Mouse (Mus musculus) CD4-positive, CD25-positive, alpha-beta regulatory T cell, adult 4 months (primary cell): ENCODE data around the gene Evx2. TPM values are rescaled to one million over a fixed set of nuclear protein-coding genes. Genes with fewer than 3 reads are reported as not detected.

Source experiments
- ATAC-seq: one replicate; pipeline ENCODE4 v1.8.0; 2017
- polyA plus RNA-seq, 2 experiments: library from polyadenylated mRNA; unstranded; fragments of 100-300 nt; shearing (Covaris generic); gene quantifications; one replicate each; pipeline ENCODE4 v1.2.1; 2017

Gene Evx2
- polyA plus RNA-seq, 2 experiments from 2014 or later, result not detected

- ATAC-seq, result peak; percentile 55
Observed at GRCm38 (mm10) chr2:74663291-74663925, 4.1 kb upstream of the Evx2 start.

GRCm38 (mm10) chr2:74661685-74662084 is 2.3 kb upstream of the Evx2 start:
- no peak for ATAC-seq

DNA sequence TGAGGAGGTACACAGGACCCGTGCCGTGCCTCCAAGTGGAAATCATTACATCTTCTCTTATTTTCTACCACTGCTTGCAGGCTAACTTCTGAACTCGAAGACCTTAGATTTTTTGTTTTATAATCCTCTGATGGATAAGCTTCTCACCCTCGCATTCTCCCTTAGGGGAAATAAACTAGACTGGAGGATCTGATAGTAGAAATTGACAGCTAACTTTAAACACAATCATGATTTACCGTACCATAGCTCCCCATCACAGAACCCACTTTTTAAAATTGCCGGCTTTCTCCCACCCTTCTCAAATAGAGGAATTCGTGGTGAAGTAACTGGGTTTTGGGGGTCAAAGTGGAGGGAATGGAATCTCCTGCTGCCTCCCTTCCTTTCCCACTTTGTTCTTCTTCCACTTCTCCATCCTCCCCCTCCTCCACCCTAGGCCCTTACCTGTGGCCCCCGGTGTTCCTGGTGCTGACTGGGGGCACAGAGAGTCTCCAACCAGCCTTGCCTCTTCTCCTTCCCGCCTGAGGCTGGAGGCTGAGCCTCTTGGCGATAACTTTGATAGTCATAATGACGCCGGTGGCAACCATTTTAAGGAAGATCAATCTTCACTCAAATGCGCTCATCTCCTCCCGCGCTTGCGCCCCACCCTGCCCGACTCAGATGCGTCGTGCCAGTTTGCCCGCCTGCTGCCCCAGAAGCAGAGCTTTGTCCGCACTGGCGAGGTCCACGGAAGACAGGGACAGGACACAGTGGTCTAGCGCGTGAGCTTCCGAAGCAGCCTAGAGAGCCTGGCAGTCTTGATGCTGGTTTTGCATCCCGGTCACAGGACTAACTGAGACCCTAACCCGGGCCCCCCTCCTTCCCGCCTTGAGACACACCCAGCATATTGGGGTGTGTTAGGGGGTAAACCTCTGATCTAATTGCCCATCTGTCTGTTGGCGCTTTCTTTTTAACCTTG is 1.3 kb upstream of the Evx2 start:
- no peak for ATAC-seq

GRCm38 (mm10) chr2:74658667-74659371 is 538 bp downstream of the Evx2 start:
- no peak for ATAC-seq

GRCm38 (mm10) chr2:74658024-74658666 is 1.2 kb downstream of the Evx2 start:
- no peak for ATAC-seq

DNA sequence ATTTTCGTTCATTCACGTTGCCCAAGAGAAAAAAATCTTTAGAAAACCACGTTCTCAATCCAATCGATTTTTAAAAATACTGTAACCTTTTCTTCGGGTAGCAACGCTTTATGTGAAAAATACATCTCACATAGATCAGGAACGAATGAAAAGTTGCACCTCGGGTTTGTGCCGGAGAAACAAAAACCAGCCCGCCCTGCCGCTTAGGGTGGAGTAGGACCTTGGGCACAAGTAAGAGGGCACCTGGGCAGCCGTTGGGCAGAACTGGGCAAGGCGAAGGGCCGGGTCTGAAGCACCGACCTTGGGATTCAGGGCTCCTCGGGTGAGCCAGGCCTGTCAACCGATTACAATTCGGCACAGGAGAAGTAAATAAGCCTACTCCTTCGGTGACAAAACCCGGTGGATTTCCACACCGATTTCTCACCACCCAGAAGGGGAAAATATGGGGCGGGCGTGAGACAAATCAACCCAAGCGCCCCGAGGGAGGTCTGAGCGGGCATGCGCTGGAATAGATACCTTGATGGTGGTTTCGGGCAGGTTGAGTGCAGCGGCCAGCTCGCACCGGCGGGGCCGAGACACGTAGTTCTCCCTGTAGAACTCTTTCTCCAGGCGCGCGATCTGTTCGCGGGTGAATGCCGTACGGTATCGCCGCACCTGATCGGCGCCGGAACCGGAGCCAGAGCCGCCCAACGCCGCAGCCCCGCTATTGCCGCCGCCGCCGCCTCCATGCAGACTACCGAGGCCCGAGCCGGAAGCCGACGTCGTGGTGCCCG is 1.9 kb downstream of the Evx2 start:
- peak; percentile 53 for ATAC-seq

DNA sequence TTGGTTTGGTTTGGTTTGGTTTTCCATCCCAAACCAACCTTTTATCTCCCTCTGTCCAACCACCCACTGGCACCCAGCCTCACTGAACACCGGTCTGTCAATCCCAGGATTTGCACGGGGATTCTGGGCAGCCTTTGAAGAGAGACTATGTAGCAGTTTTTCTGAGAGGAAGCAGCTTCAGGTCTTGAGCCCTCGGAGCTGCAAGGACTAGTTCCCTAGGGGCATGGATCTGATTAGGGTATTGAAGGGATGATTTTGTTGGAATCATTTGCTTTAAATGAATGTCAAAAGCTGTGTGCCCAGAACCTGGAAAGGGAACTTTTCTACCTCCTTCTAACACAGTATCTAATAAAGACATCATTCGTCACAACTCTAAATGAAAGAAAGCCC is 2.7 kb downstream of the Evx2 start:
- ATAC-seq, result no peak

DNA sequence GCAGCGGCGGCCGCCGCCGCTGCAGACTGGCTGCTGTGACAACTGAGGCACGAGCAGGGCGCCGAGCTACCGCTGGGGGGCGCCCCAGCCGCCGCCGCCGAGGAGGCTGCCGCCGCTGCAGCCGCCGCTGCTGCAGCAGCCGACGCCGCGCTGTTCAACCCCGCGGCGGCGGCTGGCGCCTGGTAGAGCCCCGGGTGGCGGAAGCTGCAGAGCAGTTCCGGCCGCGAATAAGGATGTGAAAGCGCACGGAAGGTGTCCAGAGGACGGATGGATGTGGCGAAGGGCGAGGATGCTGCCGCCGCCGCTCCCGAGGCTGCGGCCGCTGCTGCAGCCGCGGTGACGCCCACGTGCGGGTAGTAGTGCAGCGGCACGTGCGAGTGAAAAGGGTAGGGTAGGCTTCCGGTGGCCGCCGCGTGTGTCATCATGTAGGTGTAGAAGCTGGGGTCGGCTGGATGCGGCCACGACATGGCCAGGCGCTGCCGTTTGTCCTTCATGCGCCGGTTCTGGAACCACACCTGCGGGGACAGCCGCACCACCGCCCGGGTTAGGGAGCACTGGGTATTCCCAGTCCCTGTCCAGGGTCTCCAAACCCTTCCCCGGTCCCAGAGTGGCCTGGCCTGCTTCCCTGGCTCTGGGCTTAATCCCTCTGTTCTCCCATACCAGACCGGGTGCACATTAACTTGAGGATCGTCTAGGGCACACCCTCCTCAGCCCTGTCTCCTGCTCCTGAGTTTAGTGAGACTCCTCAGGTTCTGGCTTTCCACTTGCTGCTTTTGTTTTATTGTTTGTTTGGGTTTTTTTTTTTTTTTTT is 3.3 kb downstream of the Evx2 start:
- ATAC-seq, result peak; percentile 48

DNA sequence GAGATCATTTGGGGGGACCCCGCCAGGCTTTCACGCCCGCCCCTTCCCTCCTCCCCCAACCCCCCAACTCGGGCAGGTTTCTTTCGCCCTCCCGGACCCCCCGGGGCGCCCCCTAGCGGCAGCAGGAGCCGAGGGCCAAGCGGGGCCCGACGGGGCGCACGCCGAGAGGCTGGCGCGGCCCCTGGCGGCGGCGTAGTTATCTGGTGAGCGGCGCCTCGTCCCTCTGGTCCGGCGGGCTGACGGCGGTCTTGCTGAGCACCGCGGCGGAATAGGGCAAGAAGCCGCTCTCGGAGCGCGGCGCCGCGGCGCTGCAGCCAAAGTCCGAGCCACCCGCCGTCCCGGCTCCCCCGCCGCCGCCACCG is 4.0 kb downstream of the Evx2 start:
- no peak for ATAC-seq

- ATAC-seq, result no peak
Observed at GRCm38 (mm10) chr2:74654743-74655419, 4.5 kb downstream of the Evx2 start.

- no peak for ATAC-seq
Observed at GRCm38 (mm10) chr2:74653781-74654535, 5.4 kb downstream of the Evx2 start.

DNA sequence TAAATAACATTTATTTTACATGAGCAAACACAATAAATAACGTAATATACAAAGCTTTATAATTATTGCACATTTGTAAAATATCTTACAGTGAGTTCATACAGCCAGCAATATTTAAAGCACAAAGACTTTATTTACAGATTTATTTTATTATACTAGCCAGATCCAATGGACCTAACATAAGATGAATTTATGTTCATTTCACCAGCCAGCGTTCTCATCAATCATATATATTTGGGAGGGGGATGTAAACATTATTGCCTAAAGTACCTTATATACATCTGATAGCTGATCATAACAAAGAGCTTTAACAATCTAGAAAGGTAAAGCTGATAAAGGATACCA is 6.4 kb downstream of the Evx2 start:
- no peak for ATAC-seq

DNA sequence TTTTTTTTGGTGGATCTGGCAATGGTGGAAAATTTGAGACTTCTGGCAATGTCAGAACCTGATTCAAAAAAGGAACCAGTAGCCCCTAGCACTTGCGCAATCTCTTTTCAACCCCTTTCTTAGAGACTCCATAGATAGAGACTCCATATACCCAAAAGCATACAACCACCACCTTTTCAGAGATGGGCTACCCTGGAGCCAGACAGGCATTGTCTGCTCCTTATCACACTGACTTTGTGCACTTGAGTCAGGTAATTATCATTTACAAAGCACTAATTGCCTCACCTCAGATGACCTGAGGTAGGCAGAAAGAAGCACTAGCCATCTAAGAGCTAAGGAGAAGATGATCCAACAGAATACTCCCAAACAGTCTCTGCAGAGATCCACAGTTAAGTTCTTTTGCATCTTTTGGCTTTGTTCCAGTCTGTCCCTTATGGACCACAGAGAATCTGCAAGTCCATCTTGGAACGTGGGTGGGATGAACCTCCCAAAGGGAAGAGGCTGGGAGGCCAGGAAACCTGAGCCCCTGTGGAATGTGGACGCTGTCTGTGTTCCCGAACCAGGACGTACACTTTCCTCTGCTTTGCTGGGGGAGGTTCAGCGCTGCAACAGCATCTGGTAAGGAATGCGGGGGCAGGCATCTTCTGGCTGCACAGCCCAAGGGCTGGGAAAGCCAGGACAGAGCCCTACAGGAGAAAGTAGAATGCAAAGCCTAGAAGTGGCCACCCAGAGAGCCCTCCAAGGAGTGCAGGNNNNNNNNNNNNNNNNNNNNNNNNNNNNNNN is 12.1 kb downstream of the Evx2 start:
- ATAC-seq, result no peak

DNA sequence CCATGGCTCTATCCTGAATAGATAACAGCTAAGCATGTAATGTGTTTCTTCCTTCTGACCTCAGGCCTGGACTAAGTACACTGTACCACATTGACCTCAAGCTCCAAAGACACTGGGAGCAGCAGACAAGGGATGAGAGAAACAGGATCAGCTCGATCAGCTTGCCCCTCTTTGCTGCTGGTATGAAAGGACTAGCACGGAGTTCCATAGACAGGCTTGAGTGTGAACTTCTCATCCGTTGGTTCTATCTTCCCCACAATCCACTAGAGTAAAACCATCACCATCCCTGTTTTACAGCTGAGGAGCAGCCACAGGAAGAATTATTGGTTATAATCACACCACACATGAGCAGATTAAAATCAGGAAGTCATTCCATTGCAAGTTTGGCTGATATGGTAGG is 13.7 kb downstream of the Evx2 start:
- ATAC-seq, result no peak

GRCm38 (mm10) chr2:74642431-74642830 is 16.9 kb downstream of the Evx2 start:
- ATAC-seq, result no peak

GRCm38 (mm10) chr2:74635412-74635811 is 23.9 kb downstream of the Evx2 start:
- no peak for ATAC-seq

DNA sequence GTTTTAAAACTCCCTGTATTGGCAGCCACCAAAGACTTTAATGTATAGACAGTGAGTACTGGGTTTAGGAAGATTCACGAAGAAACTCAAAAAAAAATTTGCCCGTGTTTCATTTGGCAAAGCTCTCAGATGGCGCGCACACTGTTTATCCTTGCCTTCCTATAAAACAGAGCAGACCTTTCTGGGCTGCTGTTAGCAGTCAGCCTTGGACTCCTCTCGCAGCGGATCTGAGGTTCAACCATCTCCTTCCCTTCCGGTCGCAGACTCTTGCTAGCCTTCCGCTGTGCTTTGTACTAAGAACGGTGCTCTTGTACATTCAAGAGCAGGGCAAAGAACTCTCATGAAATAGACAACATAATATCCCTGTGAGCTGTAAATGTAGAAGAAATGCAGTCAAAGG is 39.0 kb downstream of the Evx2 start:
- no peak for ATAC-seq

DNA sequence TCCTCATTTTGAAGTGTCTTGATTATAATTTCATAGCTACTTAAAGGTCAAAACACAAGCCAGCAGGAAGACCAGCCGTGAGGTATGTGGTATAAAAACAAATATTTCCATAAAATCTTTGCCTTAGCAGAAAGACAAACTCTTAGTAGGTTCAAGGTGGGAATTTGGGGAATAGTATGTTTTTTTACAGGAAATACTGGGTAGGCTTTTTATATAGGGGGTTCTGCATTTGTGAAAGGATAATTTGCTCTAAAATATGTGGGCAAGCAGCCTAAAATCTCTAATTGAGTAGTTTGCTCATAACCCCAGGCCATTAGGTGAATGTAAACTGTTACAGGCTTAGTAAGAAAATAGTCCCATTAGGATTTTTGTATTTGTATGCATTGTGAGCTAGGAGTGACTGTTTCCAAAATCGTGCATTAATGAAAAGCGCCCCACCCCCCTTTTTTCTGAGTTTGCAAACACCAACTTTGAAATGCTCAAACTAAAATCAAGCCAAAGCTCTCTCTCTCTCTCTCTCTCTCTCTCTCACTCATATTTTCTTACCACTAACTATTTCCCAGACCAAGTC is 39.6 kb downstream of the Evx2 start:
- no peak for ATAC-seq

- ATAC-seq, result no peak
Observed at GRCm38 (mm10) chr2:74617706-74618105, 41.7 kb downstream of the Evx2 start.
